Mouse (Mus musculus): ENCODE measurements around the gene Cd80. TPM values are rescaled to one million over a fixed set of nuclear protein-coding genes. Genes with fewer than 3 reads are reported as not detected.

Cd80 gene
- polyA plus RNA-seq, 1 experiment = 0.79 TPM

DNA sequence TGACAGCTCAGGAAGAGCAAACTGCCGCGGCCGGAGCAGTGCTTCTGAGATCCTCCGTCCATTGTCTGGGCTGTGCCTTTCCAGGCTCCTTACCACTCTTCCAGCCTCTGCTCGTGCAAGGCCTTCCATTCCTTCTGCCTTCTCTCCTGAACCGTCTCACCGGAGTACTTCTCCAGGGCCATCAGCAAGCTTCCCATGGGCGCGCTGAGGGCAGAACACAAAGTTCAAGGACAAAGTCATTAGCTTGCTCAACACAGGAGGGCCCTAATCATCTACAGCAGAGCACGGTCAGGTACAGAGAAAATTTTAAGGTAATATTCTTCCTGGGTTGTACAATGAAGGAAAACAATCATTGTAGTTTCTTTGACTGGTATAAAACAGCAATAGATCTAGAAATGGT lies 47.1 kb downstream of the Cd80 start:
- Histone ChIP-seq H3K27ac (ENCODE audit: insufficient read depth, low read length) (no peak overlapping the region), H3K4me1 (ENCODE audit: control insufficient read depth, insufficient read depth, low read length) (no peaks in the 10 kb centered on the region), H3K4me3 (ENCODE audit: insufficient read depth, low read length) (no peak overlapping the region)
- TF ChIP-seq POLR2A (IDR thresholded peaks at IDR 0.05; ENCODE audit: extremely low read depth, insufficient read depth, low read length) (no peak), CTCF (IDR thresholded peaks at IDR 0.05; ENCODE audit: extremely low read depth, insufficient read depth, low read length) (no peak)

DNA sequence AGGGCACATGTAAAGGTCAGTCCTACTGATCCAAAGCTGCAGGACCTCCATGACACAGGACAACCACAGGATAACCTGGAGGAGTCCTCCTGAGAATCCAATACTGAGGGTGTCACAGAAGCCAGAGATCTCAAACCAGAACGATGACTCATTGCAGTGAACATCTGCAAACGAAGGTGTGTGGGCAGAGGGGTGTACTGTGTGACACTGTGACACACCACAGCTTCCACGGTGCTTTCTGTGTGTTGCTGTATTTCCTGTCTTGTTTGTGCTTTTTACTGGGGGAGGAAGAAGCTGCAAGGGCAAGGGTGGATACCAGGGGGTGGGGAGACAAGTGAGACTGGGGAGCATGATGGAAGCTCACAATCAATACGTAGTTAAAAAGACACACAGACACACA lies 48.2 kb downstream of the Cd80 start:
- H3K4me3 ChIP-seq (ENCODE audit: insufficient read depth, low read length) = no peak overlapping the region
- TF ChIP-seq CTCF (IDR thresholded peaks at IDR 0.05; ENCODE audit: extremely low read depth, insufficient read depth, low read length) (no peak), POLR2A (IDR thresholded peaks at IDR 0.05; ENCODE audit: extremely low read depth, insufficient read depth, low read length) (no peak)
- no peak overlapping the region for H3K27ac ChIP-seq (ENCODE audit: insufficient read depth, low read length)
- H3K4me1 ChIP-seq (ENCODE audit: control insufficient read depth, insufficient read depth, low read length) = no peaks in the 10 kb centered on the region

- H3K27ac ChIP-seq (ENCODE audit: insufficient read depth, low read length) = no peak overlapping the region
- no peak overlapping the region for H3K4me3 ChIP-seq (ENCODE audit: insufficient read depth, low read length)
- TF ChIP-seq POLR2A (IDR thresholded peaks at IDR 0.05; ENCODE audit: extremely low read depth, insufficient read depth, low read length) = no peak
- peak; percentile 96 for TF ChIP-seq CTCF (IDR thresholded peaks at IDR 0.05; ENCODE audit: extremely low read depth, insufficient read depth, low read length)
- H3K4me1 ChIP-seq (ENCODE audit: control insufficient read depth, insufficient read depth, low read length) = no peaks in the 10 kb centered on the region
Measured at GRCm38 (mm10) chr16:38506041-38506634, 50.8 kb downstream of the Cd80 start.

GRCm38 (mm10) chr16:38510846-38511245 lies 55.5 kb downstream of the Cd80 start:
- TF ChIP-seq CTCF (IDR thresholded peaks at IDR 0.05; ENCODE audit: extremely low read depth, insufficient read depth, low read length) (no peak), POLR2A (IDR thresholded peaks at IDR 0.05; ENCODE audit: extremely low read depth, insufficient read depth, low read length) (no peak)
- Histone ChIP-seq H3K27ac (ENCODE audit: insufficient read depth, low read length) (no peak overlapping the region), H3K4me1 (ENCODE audit: control insufficient read depth, insufficient read depth, low read length) (no peaks in the 10 kb centered on the region), H3K4me3 (ENCODE audit: insufficient read depth, low read length) (no peak overlapping the region)

- no peak for TF ChIP-seq POLR2A (IDR thresholded peaks at IDR 0.05; ENCODE audit: extremely low read depth, insufficient read depth, low read length)
- H3K4me1 ChIP-seq (ENCODE audit: control insufficient read depth, insufficient read depth, low read length) = 0 out of 2 replicates have a peak, but pooled peaks cover 1% of the 10 kb centered on the region
- H3K27ac ChIP-seq (ENCODE audit: insufficient read depth, low read length) = no peak overlapping the region
- H3K4me3 ChIP-seq (ENCODE audit: insufficient read depth, low read length) = no peak overlapping the region
Measured at GRCm38 (mm10) chr16:38519140-38519539, 63.8 kb downstream of the Cd80 start.

DNA sequence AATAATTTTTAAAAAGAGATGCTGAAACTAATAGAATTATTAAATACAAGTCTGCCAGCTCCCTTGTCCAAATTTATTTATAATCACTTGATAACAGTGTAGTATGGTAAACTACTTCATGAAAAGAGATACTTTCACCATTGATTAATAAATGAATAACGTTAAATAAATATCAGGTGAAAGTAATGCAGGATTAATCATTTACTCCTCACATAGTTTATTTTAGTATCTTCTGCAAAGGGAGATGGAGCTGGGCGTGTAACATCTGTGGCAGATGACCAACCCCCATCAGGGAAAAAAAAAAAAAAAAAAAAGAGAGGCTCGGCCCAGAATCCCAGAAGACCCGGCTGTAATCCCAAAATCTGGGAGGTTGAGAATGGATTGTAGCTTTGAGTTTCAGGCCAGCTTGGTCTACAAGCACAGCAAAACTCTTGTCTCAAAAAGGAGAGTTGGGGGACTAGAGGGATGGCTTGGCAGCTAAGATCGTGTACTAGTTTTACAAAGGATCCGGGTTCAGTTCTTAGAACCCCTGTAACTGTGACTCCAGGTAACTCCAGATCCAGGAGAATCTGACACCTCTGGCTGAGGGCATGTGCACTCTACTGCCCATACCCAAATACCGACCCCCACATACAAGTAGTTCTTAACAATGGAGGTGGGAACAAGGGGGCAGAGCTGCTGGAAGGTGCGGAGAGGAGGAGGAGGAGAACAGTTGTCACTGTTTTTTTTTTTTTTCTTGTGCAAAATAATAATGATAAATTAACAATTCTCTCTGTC lies 66.0 kb downstream of the Cd80 start:
- Histone ChIP-seq H3K27ac (ENCODE audit: insufficient read depth, low read length) (no peak overlapping the region), H3K4me1 (ENCODE audit: control insufficient read depth, insufficient read depth, low read length) (0 out of 2 replicates have a peak, but pooled peaks cover 1% of the 10 kb centered on the region), H3K4me3 (ENCODE audit: insufficient read depth, low read length) (peak overlapping the region; percentile 79; the same call in 1 of the 2 replicates)
- TF ChIP-seq POLR2A (IDR thresholded peaks at IDR 0.05; ENCODE audit: extremely low read depth, insufficient read depth, low read length) (no peak), CTCF (IDR thresholded peaks at IDR 0.05; ENCODE audit: extremely low read depth, insufficient read depth, low read length) (no peak)

DNA sequence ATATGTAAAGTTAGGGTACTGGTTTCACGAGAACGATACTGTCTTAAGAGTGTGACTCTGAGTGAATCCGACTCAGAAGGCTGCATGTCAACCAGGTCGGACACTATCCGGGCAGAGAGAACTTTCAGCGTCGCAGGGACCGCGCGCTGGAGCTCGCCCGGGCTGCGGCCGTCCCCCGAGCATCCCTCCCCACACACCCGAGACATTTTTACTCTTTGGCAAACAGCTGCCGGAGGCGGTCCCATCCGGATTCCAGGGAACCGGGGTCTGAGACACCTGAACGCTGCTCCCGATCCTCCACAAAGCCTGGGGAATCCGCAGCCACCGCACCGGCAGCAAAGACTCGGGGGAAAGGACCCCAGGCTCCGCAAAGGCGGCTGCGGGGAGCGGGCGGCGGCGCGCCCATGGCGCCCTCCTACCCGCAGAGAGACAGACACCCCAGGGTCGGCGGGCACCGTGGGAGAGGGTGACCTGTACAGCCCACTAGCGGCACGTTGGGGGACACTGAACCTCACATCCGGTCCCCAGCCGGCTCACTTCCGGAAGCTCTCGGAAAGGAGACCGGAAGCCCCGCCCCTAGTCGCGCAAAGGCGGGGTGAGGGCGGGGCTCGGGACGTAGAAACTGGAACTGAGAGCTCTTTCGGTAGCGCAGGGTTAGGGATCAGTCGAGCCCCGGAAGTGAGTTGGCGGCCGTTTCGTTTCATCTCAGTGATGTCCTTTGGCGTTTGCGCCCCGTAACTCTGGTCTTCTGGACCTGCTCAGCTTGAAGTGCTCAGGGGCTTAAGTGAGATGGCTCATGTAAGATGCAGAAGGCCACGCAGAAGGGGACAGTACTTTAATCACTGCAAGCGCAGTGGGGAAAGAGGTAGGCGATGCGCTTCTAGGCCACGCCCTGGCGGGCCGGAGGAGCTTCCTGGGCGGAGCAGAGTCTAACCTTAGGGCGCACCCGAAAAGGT lies 67.0 kb downstream of the Cd80 start, which contains the start of gene Timmdc1:
Gene Timmdc1, minus strand, starts transcription at position 535 of the 956 bp plus-strand sequence.
- Histone ChIP-seq H3K4me1 (ENCODE audit: control insufficient read depth, insufficient read depth, low read length) (0 out of 2 replicates have a peak, but pooled peaks cover 1% of the 10 kb centered on the region), H3K27ac (ENCODE audit: insufficient read depth, low read length) (peak within 1 kb of the TSS; percentile 75), H3K4me3 (ENCODE audit: insufficient read depth, low read length) (peak within 1 kb of the TSS; percentile 79)
- TF ChIP-seq CTCF (IDR thresholded peaks at IDR 0.05; ENCODE audit: extremely low read depth, insufficient read depth, low read length) (no peak), POLR2A (IDR thresholded peaks at IDR 0.05; ENCODE audit: extremely low read depth, insufficient read depth, low read length) (peak; percentile 93)

GRCm38 (mm10) chr16:38526264-38526663 lies 70.9 kb downstream of the Cd80 start:
- Histone ChIP-seq H3K27ac (ENCODE audit: insufficient read depth, low read length) (no peak overlapping the region), H3K4me1 (ENCODE audit: control insufficient read depth, insufficient read depth, low read length) (0 out of 2 replicates have a peak, but pooled peaks cover 1% of the 10 kb centered on the region), H3K4me3 (ENCODE audit: insufficient read depth, low read length) (no peak overlapping the region)
- TF ChIP-seq POLR2A (IDR thresholded peaks at IDR 0.05; ENCODE audit: extremely low read depth, insufficient read depth, low read length) = no peak
- TF ChIP-seq CTCF (IDR thresholded peaks at IDR 0.05; ENCODE audit: extremely low read depth, insufficient read depth, low read length) = no peak

- Histone ChIP-seq H3K4me1 (ENCODE audit: control insufficient read depth, insufficient read depth, low read length) (no peaks in the 10 kb centered on the region), H3K27ac (ENCODE audit: insufficient read depth, low read length) (no peak overlapping the region), H3K4me3 (ENCODE audit: insufficient read depth, low read length) (no peak overlapping the region)
- peak; percentile 91 for TF ChIP-seq CTCF (IDR thresholded peaks at IDR 0.05; ENCODE audit: extremely low read depth, insufficient read depth, low read length)
- TF ChIP-seq POLR2A (IDR thresholded peaks at IDR 0.05; ENCODE audit: extremely low read depth, insufficient read depth, low read length) = no peak
Measured at GRCm38 (mm10) chr16:38536544-38537146, 81.3 kb downstream of the Cd80 start.

Measured in cortical plate, adult 2 months (tissue).